Mouse (Mus musculus) B cell, adult 2 months (primary cell): ENCODE measurements around the gene Mlec.
"Not testable (repeated sequence)": the region's sequence is repeated elsewhere in the genome, so short reads cannot be mapped to it uniquely, and the experiment has no call there.

Source experiments
- DNase-seq, 2 experiments: peaks; one replicate each; pipeline ENCODE4 v3.0.0; 2022

The Mlec gene

DNA sequence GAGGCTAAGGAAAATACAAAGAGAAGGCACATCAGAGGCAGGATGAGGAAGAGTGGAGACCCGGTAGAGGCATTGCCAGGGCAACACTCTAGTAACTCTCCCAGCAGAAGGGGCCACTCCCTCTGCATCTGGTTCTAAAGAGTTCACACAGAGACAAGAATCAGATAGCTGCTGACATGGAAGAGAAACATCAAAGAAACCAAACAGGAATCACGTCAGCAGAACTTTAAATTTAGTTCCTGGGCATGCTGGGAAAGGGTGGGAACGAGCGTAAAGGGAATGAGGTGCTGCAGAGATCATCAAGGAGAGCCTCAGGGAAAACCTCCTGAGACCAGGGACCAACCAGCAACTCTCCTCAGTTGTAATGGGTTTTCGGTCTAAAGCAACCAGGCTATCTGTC is 7.0 kb downstream of the Mlec start:
- DNase-seq, result no peak

DNA sequence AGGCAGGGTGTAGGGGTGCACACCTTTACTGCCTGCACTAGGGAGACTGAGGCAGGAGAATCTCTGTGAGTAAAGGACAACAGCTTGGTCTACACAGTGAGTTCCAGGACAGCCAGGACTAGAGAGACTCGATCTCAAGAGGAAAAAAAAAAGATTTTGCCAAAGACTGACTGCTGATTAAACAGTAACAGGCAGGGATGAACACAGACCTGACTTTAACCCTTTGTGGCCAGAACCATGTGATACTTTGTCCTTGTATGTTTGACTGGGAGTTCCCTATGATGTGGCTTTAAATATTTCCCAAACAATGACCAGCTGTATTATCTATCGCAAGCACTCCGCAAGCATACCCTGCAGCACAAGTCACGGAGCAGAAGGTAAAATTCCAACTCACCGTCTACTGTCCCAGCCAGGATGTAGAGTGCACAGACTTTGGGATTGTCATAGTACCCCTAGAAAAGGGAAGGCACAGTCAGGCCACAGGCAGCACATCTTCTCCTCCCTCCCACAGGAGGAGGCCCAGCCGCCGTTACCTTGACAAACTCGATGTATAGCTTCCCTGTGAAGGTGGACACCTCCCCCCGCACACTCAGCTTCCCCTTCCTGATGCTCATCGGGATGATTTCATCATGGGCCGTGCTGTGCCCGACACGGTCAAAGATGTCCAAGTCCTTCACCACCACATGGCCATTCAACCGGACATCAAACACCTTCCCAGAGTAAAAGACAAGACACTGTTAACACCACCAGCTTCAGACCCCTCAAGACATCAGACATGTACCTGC is 8.1 kb downstream of the Mlec start:
- no peak for DNase-seq

DNA sequence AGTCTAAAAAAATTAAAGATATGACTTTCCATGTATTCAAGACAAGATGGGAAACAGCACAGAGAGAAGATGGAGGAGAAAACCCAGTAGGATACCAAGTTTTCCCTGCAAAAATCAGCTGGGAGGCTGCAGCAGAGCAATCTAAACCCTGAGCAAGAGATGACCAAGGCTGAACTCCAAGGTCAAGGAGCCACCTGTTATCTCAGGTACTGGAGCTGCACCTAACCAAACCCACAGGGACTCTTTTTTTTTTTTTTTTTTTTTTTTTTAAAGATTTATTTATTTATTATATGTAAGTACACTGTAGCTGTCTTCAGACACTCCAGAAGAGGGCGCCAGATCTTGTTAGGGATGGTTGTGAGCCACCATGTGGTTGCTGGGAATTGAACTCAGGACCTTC is 9.1 kb downstream of the Mlec start:
- DNase-seq, result not testable (repeated sequence)

DNA sequence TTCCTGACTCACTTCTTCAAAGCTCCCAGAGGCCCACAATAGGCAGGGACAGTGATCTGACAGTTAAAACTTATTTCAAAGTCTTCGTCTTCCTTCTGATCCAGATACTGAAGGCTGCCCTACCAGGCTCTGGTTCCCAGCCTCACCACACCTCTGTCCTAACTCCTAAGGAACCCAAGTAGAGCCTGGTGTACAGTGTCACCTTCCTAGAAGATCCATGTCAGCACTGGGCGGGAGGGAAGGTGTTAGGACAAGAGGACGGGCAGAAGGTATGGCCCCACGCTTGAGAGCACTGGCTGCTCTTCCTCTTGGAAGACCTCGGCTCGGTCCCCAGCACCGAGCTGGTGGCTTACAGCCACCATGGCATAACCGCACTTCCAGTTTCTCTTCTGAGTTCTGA is 9.6 kb downstream of the Mlec start:
- DNase-seq, result no peak

DNA sequence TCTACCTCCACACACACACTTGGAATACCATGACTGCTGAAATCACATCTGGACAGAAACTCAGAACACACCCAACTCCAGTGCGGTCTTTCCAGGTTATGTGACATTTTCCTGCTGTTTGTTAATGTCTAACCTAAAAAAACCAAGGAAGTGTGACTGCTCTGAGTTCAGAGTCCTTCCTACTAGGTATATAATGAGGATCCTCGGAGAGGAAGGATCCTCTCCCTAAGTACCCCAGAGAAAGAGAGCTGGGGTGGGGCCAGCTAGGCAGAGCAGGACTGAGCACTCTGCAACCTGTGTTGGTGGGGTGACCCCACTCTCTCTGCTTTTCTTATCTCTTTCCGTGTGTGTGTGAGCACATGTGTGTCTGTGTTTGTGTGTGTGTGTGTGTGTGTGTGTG is 10.6 kb downstream of the Mlec start:
- no peak for DNase-seq

DNA sequence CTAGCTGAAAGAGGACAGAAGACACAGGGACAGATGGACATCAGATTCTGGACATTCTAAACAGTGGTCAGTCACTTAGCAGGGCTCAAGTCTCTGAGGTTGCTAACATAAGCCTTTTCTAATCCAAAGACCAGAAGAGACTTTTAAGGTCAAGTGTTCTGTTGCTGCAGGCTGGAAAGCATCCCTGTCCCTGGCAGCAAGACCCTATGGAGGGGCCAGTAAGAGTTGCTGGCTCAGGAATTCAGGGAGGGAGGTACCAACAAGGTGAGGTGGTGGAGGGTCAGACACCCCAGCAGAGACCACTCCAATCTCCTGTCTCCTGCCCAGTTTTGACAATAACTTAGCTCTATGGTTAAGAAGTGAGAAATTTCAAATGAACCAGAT is 11.2 kb downstream of the Mlec start:
- no peak for DNase-seq

DNA sequence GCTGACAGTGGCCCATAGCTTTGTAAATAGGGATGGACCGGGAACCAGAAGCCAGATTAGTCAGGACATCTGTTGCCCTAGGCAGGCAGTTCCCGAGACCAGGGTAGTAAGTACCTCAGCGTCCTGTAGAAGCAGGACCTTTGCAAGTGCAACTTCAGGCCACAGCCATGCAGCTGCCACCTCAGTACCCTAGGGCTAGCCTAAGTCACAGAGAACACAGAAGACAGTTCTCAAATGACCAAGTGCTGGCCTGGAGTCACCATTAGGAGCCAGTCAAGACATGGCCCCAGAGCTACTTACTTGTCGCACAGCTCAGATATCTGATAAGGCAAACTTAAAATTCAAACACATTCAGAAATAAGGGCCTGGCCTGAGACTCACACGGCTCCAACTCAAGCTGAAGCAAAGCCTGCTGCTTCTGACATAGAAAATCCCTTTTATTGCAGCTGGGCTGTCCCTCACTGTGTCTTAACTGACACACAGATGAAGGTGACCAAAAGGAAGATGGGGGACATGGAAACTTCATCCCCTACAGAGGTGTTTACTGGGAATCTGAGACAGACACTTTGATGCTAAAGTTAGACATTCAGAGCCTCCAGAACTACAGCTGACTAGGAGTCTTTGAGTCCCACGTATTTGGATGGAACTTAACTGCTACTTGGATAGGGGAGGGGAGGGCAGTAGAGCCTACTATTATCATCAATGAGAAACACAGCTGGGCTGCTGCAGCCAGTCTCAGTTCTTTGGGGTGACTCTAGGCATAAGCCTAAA is 11.8 kb downstream of the Mlec start:
- no peak for DNase-seq

DNA sequence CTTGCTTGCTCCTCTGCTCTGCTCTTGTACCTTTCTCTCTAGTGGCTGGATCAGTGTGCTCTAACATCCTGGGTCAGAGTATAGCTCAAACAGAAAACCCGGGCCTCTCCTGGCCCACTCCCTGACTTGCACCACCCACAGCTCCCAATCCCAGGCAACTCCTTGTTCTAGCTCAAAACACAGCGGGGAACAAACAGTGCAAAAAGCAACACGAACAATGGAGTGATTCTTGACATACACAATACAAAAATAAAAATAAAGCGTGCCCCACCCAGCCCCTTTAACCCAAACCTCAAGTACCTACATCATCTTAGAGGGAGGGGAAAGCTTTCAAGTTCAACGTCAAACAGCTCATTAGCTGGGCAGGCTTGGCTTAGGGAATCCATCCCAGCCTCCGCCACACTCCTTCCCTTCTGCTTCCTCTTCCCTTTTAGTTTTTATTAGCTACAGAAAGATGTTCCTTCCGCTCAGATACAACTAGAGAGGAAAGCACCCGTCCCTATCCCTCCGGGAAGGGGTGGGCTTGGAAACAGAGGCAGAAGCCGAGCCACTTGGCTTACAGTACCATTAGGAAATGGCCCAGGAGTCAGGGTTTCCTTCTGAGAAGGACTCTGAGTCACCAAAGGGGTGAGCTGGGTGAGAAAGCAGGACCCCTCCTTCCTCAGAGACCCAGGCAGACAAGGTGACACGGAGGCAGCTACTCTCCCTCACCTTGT is 12.6 kb downstream of the Mlec start:
- no peak for DNase-seq

DNA sequence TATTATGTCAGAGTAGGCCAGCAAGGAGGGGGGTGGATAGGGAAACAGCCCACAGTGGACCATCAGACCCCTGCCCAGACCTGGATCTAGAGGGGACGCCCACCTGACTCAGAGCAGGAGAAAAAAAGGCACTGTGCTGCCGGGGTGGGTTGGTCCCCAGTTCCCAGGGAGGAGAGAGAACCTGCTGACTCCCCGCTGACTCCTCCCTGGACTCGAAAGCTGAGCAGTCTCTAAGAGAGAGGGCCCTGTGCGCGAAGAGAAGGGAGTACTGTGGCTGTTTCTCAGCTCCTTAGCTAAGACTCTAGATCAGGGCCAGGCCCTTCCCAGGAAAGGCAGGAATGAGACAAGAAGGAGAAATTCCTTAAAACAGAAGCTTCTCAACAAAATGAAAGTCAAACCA is 13.5 kb downstream of the Mlec start:
- DNase-seq, result no peak

DNA sequence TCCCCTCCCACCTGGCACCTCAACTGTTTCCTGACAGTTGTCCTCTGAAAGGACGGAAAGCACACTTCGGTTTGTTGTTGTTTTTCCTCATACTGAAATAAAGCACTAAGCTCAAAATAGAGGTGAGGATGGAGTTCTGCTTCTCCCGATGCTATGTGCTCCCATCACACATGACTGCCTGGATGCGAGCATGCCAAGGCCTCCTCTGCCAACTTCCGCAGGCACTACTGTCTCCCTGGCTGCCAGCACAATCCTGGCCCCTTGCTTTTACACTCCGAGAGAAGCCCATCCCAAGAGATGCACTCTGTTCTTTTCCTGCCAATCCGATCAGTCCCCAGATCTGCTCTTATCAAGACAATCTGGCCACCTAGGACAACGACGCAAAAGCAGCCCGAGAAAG is 14.4 kb downstream of the Mlec start:
- DNase-seq, result no peak

DNA sequence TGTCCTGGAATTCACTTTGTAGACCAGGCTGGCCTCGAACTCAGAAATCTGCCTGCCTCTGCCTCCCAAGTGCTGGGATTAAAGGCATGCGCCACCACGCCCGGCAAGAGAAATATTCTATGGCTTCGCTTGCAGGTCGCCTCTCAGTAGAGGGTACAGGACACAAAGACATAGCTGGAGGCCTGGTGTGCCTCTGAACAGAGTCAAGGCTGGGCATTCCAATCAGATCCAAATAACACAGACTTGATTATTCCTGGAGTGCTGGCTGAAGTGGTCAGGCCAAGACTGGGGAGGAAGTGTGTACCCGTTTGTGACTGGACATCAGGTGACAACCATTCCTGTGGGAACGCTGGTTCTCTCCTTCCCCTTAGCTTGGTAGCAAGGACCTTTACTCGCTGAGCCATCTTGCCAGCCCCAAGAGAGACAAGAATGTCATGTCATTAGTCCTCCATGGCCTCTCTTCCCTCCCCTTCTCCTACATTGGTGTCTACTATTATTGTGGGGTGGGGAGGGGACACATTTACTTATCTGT is 15.7 kb downstream of the Mlec start:
- DNase-seq, result no peak

DNA sequence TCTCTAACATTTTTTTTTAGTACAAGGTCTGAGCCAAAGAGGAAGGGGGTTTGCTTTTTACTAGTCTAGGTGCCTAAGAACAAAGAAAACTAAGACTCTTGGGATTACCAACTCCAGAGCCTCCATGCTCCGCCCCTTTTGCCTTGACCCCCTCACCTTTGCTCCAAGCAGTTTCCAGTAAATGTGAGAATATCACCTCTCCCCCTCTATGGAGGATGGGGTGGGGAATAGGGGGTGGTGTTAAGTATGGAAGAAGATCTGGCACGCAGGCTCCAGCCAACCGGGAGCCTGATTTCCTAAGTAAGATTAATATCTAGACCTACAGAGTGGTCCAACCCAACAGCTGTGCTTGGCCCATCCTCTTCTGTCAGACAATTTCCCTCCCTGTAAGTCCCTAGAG is 17.3 kb downstream of the Mlec start:
- DNase-seq, result no peak

DNA sequence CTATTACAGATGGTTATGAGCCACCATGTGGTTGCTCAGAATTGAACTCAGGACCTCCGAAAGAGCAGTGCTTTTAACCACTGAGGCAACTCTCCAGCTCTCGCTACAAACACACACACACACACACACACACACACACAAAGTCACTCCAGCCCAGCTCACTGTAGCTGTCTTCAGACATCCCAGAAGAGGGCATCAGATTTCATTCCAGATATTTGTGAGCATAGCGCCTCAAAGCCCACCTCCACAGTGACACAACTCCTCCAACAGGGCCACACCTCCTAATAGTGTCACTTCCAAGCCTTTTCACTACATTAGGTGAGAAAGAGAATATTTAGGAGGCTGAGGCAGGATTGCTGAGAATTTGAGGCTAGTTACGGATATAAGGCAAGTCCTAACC is 18.9 kb downstream of the Mlec start:
- no peak for DNase-seq

DNA sequence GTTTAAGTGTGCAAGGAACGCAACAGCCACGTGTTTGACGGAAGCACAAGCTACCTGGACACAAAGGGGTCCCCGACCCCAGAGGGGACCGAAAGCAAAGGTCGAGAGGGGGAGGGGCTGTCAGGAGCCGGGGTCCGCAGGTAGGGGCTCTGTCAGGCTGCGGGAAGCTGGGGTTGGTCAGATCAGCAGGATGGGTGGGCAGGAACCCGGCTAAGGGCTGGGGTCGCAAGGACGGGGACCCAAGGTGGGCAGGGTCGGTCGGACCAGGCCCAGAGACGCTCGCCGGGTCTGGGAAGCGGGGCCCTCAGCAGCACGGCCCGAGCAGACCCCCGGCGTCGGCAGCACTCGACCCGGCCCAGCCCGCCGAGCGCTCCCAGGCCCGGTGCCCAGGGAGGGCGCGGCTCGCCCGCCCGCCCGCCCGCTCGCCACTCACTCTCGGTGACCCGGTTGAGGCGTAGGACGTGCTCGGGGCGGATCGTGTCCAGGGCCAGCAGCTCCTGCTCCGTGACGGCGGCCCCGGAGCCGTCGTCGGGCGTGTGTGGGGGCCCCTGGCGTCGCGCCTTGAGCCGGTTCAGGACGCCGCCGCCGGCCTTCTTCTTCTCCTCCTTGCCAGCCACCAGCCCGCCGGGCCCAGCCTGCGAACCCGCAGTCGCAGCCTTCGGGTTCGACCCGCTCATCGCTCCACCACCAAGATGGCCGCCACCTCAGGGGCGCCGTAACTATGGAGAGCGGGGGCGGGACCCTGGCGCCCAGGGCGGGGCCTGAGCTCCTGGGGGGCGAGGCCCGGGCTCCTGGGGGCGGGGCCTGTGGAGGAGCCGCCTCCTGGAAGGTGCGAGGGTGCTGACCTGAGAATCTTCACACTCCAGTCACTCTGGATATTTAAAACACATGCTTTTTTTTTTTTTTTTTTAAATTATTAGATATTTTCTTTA is 23.5 kb downstream of the Mlec start, which contains the start of gene Unc119b:
Gene Unc119b, minus strand, starts transcription at position 742 of the 932 bp plus-strand sequence.
- peak; percentile 98 for DNase-seq

DNA sequence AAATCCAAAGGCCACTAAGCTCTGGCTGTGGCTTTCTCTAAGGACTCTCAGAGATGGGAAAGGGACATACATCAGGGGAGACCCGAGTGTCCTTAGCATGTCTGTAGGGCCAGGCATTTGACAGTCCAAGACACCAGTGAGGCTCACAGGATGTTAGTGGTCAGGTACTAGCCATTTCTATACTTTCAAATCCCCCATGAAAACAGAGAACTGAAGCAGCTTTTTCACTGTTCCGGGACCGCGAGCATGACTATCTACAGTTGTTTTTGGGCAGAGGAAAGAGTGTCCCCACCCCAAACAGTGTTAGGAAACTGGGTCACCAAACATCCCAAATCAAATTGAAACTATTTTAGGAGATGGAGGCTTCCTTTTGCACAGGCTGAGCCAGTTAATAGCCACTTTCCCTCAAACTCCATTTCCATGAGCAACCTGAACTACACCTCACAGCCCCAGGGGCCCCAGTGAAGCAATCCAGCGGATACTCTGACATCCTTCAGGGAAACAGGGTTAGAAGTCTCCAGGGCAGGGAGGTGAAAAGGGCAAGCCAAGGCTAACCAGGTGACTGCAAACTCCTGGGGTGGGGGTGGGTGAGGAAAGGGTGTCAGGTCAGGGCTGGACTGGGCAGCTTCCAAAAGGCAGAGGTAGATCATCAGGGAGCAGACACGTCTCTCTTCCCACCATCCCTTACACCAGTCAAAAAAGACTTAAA is 24.5 kb downstream of the Mlec start:
- peak; percentile 23 to 24 for DNase-seq

DNA sequence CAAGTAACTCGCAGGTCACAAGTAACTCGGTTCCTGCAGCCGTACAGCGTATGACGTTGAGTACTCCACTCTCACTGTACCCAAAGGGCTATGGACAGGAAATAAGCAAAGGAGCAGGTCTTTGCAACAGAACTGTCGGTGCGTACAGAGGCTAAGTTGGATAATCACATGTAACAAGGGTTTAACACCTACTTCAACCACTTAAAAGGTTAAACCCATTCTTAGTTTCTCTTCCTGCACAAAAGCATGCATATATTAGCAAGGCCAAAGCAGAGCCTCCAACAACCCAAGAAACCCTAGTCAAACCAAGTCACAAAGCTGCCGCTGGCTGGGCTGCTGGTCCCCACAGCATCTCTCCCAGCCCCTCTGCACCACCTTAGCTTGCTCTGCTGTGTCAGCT is 25.5 kb downstream of the Mlec start:
- DNase-seq, result peak in 1 of 2 experiments; percentile 15

DNA sequence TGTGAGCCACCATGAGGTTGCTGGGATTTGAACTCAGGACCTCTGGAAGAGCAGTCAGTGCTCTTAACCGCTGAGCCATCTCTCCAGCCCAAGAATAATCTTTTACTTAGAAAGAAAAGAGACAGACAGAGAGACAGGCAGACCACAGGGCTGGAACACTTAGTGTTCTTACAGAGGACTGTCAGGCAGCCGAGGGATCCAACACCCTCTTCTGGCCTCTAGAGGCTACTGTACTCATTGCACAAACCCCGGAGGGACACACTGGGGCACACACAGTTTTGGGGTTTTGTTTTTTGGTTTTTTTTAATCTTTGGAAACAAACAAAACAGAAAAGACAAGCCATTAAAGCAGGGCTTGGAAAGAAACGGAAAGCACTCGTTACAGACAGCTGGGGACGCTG is 28.7 kb downstream of the Mlec start:
- DNase-seq, result no peak

DNA sequence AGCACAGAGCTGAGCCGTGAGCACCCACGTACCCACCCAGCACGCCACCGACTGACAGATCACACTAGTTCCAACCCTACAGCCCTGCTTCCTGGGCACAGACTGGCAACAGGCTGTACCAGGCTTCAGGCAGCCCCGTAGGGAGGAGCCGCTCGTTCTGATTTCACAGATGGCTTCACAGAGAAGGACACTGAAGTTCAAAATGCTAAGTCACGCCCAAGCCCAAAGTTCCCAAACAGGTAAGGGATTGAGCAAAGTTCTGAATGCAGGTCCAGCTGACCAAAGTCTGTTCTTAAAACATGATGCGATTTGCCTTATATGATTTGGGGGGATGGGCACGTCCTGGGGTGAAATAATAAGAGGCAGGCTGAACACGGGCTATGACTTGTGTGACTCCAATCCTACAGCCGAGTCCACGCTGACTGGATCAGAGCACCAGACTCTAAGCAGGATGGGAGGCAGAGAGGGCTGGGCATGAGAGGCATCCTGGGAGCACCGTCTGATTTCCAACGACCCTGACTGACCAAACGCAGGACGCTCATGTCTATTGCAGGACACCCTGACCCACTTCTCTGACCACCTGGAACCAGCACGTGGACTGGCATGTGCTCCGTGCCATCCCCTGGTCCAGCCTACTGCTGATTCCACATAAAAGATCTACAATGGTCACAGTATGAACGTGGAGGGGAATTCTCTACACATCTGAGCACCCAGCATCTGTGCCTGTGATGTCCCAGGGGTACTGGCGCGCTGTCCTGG is 30.4 kb downstream of the Mlec start:
- DNase-seq, result no peak

DNA sequence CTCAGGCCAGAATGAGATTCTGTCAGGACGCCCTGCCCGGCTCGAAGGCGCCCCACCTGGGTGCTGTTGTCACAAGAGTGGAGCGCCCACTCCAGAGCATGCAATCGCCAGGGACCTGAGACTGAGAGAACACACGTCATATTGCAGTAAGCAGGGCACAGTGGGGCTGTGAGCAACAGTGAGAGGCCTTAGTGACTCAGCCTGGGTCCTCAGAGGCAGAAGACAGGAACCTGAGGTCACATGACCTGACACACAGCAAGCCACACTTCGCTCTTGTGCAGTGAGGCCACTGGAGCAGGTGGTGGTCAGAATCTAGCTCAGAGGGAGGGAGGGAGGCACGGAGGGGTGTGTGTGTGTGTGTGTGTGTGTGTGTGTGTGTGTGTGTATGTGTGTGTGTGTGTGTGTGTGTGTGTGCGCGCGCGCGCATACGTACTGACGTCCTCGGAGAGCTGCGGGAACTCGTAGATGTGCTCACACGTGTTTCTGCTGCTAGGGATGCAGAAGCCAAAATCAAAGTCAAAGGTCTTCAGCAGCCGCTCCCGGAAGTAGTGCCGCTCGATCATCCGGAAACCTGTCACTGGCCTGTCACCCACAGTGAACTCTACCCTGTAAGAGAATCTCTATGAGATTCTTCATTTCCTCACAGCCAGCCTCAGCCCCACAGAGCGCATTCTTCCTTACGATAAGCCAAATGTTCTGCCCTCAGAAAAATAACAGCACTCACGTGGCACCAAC is 31.2 kb downstream of the Mlec start:
- peak in 1 of 2 experiments; percentile 12 for DNase-seq

DNA sequence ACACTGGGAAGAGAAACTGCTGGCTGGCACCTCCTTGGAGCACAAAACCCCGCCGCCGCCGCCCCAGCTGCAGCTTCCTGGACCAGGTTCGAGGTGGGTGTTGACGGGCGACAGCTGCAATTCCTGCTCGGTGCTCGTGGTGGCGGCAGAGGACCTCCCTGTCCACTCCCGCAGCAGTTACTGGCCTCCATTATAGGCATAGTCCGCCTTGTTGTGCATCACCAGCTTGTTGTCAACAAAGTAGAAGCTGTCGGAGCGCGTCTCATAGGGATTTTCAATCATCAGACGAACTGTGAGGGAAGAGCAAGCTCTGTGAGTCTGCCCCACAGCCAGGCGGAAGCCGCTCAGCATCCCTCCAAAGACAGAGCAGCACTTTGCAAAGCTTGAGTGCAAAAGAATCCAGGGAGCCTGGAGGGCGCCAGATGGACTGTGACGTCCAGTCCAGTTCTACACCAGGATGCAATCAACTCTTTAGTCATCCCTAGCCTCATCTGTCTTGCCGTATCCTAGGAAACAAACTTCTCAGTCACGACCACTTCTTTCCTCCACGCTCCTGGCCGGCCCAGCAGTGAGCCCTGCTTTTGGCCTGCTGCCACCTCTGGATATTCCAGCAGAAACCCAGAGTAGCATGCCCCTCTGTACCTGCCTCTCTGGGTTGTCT is 32.6 kb downstream of the Mlec start:
- peak; percentile 85 to 86 for DNase-seq
